Mouse (Mus musculus) neutrophil, adult 5-6 weeks (primary cell): ENCODE results near the gene Snap23. TPM values are rescaled to one million over a fixed set of nuclear protein-coding genes. Genes with fewer than 3 reads are reported as not detected.
"Not testable (repeated sequence)": the region's sequence is repeated elsewhere in the genome, so short reads cannot be mapped to it uniquely, and the experiment has no call there.

Experiments
- ATAC-seq: fragments of 151-379, 151-347 bp; 2 replicates; pipeline ENCODE4 v1.8.0; 2017; ENCODE audit warnings: mild to moderate bottlenecking, moderate TSS enrichment; ENCODE audit not compliant: insufficient number of reproducible peaks, poor library complexity, low FRiP score, severe bottlenecking; ENCODE audit errors: extremely low read depth
- total RNA-seq: library from RNA; stranded (forward); fragments of 200-1000 nt; gene quantifications from 2 replicates; pipeline ENCODE4 v1.2.3, GENCODE M21; 2017

Gene Snap23
- total RNA-seq: 618 and 662 TPM in 2 replicates

DNA sequence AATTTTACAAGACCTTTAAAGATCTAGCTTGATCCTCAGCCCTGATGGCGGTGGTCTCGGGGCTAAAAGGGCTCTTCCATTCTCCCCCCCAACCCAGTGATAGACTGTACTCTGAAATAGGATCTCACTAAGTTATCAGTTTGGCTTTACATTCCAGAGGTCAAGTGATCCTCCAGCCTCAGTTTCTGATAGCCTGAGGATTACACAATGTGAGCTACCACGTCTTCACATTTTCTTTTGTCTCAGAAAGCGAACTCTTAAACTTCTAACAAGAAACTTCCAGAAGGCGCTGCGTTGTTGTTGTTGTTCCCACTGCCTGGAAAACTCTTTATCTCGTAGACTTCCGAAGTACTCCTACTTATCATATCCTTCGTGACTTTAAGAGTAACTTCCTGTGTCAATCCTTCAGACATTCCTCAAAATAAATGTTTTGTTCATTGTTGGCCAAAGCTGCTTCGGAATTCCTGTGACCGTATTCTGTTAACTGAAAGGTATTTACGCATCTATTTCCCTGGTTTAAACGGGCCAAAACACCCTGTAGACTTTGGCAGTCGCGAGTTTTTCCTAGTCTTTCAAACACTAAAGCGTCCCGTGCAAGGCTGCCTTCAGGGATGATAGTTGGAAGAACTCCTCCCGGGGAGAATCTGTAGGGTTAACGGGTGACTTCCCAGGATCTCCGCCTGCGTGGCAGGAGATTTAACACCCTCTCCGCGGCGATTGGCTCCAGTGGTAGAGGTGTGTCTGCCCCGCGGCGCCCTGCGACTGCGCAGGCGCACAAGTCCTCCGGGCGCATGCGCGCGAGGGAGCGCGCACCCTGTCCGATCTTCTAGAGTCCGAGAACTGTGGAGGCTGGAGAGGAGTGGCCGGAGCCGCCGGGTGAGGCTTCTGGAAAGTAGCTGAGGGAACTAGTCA lies at the start of gene Snap23:
Gene Snap23 (plus strand): TSS at position 786 of the 912 bp plus-strand sequence.
- ATAC-seq: peak; percentile 61

DNA sequence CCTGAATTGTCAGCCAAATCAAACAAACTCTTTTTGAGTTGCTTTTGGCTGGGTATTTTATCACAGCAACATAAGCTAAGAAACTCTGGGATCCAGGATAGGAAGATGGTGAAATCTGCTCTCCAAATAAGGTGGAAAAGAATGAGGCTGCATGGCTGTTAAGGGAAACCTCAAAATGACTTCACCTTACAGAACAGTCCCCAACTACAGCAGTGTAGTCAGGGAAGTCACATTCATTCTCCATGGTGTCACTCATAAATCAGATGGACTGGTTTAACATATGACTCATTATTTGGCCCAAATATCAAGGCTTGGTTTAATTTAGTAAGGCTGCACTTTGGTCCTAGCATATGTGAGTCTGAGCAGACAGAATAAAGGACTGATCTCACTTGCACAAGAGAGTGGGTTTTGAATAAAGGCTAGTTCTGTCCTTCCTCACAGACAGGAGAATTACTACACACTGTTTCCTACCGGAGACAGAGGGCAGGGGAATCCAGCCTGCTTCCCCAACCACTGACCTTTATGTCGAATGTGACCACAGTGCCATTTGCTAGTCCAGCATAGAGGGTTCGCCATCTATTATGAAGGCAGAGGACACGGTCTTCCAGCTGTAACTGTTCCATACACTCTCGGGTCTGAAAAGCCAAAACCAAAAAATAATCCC lies 48.8 kb upstream of the Snap23 start:
- no peak for ATAC-seq

DNA sequence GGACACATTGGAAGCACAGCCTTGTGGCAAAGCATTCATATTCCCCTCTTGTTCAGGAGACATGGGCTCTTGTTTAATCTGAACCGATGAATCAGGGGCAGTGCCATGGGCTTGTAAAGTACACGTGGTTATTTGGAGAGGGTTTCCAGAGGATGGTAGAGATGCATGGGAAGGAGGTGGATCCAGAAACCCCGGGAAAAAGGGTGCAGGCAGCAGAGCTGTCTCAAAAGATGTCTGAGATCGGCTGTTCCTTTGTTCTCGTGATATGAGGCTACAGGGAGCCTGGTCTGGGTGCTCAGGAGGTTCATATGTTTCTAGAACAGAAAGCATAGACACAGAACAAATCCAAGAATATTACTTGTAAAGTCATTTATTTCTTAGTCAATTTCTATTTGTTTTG lies 40.7 kb upstream of the Snap23 start:
- no peak for ATAC-seq

- no peak for ATAC-seq
Measured at GRCm38 (mm10) chr2:120529531-120529930, 37.9 kb upstream of the Snap23 start.

- no peak for ATAC-seq
Measured at GRCm38 (mm10) chr2:120531223-120531622, 36.2 kb upstream of the Snap23 start.

DNA sequence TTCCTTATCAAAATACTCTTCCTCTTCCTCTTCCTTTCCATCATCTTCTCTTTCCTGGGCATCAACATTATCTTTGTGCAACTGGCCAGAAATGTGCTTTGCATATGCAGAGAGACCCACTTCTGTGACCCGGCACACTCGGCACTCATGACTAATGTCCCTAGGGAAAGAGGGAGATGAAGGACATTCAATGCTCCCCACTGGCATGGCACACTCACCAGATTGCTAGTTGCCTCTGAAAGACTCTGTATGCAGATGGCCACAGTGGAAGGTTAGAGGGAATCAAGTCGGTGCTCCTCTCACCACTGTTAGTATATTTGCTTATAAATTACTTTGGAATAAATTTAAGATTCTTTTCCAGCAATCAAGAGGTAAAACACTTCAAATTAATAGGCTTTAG lies 28.1 kb upstream of the Snap23 start:
- no peak for ATAC-seq

- peak; percentile 85 for ATAC-seq
Measured at GRCm38 (mm10) chr2:120539778-120540208, 27.7 kb upstream of the Snap23 start.

DNA sequence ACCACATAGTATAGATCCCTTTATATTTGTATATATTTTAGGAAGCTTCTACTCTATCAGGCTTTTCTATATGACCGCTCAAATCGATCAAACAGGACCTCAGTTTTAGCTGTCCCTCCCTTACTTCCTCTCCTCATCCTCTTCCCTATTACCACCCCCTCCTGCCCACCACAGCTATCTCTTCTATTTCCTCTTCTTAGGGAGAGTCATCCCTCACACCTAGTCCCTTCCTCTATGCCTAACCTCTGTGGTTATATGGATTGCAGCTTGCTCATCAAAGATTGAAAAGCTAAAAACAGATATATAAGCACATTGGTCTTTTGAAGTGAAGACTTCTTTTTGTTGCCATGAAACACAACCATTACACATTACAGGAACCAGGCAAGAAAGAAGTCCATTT lies 22.7 kb upstream of the Snap23 start:
- no peak for ATAC-seq

DNA sequence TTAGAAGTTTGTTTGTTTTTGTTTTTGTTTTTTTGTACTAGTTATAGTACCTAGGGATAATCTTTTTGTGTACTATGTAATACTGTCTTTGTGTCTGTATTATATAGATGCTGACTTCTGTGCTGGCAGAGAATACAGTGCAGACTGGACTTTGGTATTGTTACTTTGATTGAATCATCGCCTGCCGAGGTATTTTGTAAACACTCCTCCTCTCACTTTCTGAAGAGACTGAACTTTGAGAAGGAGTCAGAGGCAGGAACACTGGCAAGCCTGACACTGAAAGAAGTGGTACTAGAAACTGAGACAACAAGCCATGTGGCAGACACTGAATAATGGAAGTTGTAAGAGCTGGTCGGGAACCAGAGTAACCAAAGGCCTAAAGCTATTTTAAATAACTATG lies 10.6 kb upstream of the Snap23 start:
- ATAC-seq: no peak

GRCm38 (mm10) chr2:120558813-120559212 lies 8.7 kb upstream of the Snap23 start:
- peak; percentile 11; the same call in 1 of the 2 replicates for ATAC-seq

DNA sequence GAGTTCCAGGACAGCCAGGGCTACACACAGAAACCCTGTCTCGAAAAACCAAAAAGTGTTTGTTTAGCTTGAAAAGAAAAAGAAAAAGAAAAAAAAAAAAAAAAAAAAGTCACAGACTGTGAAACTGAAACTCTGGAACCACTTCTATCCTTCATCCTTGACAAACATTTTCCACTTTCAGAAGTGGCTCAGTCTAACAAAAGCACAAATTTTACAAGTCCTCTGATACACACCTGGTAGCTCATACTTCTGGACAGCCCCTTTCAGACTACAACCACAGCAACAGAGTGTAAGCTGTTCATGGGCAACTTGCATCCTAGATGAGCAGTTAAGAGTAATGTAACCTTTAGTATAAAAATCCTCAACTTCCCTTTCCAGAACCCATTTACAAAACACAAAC lies 5.9 kb upstream of the Snap23 start:
- ATAC-seq: no peak

DNA sequence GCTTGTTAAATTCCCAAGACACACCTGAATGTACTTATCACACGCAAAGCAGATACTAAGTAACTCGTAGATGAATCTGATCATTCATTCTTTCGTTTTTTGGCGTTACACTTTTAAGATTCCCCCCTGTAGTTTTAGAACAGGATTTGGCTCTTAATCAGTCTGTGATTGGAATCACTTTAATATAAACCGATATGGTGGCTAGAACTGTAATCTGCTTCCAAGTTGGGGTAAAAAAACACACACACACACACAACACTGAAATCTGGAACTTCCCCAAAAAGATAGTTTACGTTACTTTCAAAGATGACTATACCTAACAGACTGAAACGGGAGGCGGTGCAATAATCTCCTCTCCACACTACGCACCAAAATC lies 4.6 kb upstream of the Snap23 start:
- 0 out of 2 replicates have a peak, but pooled peaks have one; percentile 28 for ATAC-seq

DNA sequence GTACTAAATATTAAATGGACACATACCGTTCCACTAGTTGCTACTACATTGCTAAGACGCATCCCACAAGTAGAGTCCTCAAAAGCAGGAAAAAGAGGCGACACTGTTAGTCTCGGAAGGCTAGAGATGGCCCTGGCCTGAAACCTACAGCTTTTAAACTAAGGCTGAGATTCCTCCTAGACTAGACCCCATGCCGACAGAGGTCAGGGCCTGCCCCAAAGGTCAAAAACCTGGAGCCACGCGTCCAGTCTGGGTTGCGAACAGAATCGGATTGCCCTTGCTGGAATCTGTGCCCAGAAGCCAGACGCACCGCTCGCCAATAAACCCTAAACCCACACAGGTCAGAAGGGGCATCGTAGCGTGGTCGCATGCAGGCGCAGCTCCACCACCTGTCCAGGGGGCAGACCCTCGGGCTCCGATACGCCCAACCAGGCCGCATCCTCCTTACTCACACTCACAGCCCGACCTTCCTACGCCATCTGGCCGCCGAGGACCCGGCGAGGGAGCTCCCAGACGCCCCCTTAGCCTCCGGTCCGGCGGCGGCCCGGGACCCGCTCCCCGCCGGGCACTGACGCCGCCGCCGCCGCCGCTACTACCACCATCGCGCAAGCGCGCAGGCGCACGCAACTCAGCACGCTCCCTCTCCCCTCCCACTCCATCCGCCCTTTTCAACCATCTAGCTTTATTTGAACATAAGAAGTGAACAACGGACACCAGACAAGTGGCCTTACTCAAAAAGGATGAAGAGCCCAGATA lies 4.1 kb upstream of the Snap23 start, which contains the start of gene Zfp106:
Gene Zfp106 (minus strand): TSS at position 609 of the 756 bp plus-strand sequence.
- ATAC-seq: peak; percentile 81

DNA sequence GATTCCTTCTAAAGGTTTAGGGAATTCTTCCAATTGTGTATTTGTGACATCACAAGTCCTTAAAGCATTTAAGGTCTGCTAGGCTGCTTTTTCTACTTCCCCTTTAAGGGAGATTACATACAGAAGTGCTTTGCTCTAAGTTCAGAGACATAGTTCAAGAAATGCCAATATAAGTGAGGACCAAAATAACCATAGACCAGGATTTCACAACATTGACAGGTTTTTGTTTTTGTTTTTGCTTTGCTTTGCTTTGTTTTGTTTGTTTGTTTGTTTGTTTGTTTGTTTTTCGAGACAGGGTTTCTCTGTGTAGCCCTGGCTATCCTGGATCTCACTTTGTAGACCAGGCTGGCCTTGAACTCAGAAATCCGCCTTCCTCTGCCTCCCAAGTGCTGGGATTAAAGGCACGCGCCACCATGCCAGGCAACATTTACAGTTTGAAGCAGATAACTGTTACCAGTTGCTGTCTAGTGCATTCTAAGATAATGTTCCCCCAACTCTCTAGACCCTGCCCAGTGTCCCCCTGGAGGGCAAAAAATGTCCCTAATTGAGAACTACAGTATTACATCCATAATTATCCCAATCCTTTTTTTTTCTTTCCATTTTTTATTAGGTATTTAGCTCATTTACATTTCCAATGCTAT lies 2.8 kb upstream of the Snap23 start:
- not testable (repeated sequence) for ATAC-seq

GRCm38 (mm10) chr2:120565363-120565762 lies 2.1 kb upstream of the Snap23 start:
- no peak for ATAC-seq

DNA sequence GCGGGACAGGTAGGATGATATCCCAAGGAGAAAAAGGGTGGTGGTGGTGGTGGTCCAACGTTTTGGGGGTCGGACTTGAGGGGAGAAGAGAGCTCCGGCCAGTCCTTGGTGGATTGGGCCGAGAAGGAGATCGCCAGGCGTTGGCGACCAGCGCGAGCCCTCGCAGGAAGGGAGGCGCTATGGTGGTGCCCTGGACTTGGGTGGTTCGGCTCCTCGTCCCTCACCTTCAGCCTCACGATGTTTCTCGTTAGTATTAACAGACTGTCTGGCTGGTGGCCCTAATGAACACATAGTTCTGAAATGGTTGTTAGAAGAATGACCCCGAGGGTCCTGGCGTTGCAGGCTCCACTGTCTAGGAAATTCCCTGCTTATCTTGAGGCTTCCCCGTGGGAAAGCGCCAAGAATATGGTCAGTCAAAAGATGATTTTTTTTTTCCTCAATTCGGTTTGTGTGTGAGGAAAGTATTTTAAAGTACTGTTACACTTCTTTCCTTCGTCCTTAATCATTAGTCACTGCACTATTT lies 388 bp downstream of the Snap23 start:
- peak; percentile 15; the same call in 1 of the 2 replicates for ATAC-seq

DNA sequence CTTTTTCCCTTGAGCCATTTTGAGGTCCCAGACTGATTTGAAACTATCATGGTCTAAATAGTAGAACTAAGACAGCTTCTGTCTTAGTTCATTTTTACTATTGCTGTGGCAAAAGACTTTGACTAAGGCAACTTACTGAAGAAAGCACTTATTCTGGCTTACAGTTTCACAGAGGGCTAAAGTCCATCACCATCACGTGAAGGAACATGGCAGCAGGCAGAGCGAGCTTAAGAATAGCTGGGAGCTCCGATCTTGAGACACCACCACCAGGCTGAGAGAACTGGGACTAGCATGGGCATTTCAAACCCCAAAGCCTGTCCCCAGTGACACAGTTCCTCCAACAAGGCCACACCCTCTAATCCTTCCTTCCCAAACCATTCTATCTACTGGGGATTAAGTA lies 3.6 kb downstream of the Snap23 start:
- ATAC-seq: no peak

DNA sequence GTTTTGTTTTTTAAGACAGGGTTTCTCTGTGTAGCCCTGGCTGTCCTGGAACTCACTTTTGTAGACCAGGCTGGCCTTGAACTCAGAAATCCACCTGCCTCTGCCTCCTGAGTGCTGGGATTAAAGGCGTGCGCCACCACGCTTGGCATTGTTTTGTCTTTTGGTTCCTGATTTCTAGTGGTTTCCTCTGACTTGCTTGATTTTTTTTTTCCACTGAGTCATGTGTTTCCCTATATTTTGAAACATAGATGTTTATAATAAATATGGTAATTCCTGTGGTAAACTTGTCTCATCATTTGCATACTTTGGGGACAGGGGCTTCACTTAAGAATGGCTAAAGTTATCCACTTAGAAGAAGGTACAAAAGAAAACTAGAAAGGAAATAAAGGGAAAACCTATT lies 4.7 kb downstream of the Snap23 start:
- not testable (repeated sequence) for ATAC-seq

GRCm38 (mm10) chr2:120575121-120575520 lies 7.7 kb downstream of the Snap23 start:
- no peak for ATAC-seq
